Mouse (Mus musculus) kidney, postnatal 0 days (tissue): ENCODE data around the gene Rnf220. TPM values are rescaled to one million over a fixed set of nuclear protein-coding genes. Genes with fewer than 3 reads are reported as not detected.

Source experiments
- ATAC-seq: fragments of 200-750 bp; cut with Nextera tagmentation; replicated peaks from 2 replicates; pipeline ENCODE4 v1.8.0; 2017; ENCODE audit warnings: low read depth, moderate number of reproducible peaks, moderate TSS enrichment, moderate library complexity; ENCODE audit not compliant: low FRiP score
- DNase-seq: peaks from one replicate; pipeline ENCODE4 v3.0.0-alpha.2; 2016; ENCODE audit warnings: low spot score
- H3K27ac ChIP-seq: fragments of 300-500 bp; sonication (generic); 2 replicates; pipeline ENCODE4 v1.5.1; 2014; ENCODE audit warnings: mild to moderate bottlenecking
- H3K27me3 ChIP-seq: fragments of 300-500 bp; sonication (generic); 2 replicates; pipeline ENCODE4 v1.6.1; 2014; ENCODE audit warnings: low read length, mixed read lengths; ENCODE audit not compliant: insufficient read depth
- H3K36me3 ChIP-seq: fragments of 300-500 bp; sonication (generic); 2 replicates; pipeline ENCODE4 v1.6.1; 2014; ENCODE audit warnings: low read length, mixed read lengths; ENCODE audit not compliant: insufficient read depth
- H3K4me1 ChIP-seq: fragments of 300-500 bp; sonication (generic); replicated peaks from 2 replicates; pipeline ENCODE4 v1.6.1; 2014; ENCODE audit warnings: antibody characterized with exemption, low read length, mixed read lengths; ENCODE audit not compliant: insufficient read depth
- H3K4me2 ChIP-seq: fragments of 300-500 bp; sonication (generic); 2 replicates; pipeline ENCODE4 v1.6.1; 2014; ENCODE audit warnings: mild to moderate bottlenecking, low read length, moderate library complexity, mixed read lengths
- H3K4me3 ChIP-seq: fragments of 300-500 bp; sonication (generic); replicated peaks from 2 replicates; pipeline ENCODE4 v1.5.1; 2014; ENCODE audit warnings: low read depth, low read length
- H3K9ac ChIP-seq: fragments of 300-500 bp; sonication (generic); 2 replicates; pipeline ENCODE4 v1.6.1; 2014; ENCODE audit warnings: low read depth, low read length
- H3K9me3 ChIP-seq: fragments of 300-500 bp; sonication (generic); replicated peaks from 2 replicates; pipeline ENCODE4 v1.6.1; 2016; ENCODE audit warnings: low read length, inconsistent platforms, mixed read lengths
- CTCF ChIP-seq: IDR thresholded peaks from 2 replicates; pipeline ENCODE4 v1.5.1; 2016; ENCODE audit warnings: antibody characterized with exemption, low read depth, mild to moderate bottlenecking, moderate library complexity
- WGBS: fragments of 180-500 bp; shearing (Covaris S2); extraction: QIAGEN DNeasy Blood & Tissue Kit; methylation state at CpG from one replicate; pipeline ENCODE4 v1.1.7; 2014; 5-methylcytosine and 5-hydroxymethylcytosine counted together
- polyA plus RNA-seq: library from polyadenylated mRNA; unstranded; fragments of >200 nt; fragmentation: Nextera tagmentation; extraction: Ambion mirVana; gene quantifications from 2 replicates; pipeline ENCODE4 v1.2.1, GENCODE M21; 2015

Gene Rnf220
- polyA plus RNA-seq, 1 experiment from 2014 or later = 62.1 TPM

DNA sequence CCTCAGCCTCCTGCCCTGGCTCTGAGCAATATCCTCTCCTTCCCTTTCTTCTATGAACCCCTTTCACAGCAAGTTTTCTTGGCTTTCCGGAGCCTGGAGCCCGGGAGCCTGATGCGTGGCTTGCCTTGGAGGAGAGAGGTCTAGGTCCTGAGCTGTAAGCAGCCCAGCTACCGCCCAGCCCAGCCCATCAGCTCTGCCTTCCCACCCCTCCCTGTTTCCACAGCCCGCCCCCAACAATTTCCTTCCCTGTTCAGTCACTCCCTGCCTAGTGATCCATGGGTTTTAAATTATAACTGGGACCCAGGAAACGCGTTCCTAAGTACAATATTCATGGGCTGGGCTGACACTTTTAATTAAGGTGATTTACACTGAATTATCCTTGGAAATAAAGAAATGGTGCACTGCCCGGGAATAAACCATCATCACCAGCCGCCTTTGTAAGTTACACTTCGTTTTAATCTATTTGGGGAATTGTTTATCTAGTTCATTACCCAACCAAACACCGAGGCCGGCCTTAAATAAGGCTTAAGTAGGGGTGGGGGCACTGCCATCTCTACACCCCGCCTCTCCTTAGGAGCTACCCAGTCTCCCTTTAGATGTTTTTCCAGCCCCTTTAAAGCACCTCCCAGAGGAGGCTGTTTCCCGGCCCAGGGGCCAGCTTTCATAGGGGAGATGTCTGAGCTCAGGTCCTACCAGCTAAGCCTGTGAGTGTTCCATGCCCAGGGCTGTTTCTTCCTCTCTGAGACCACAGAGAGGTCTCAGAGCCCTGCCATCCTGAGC is 194.6 kb downstream of the Rnf220 start:
- WGBS = 7% methylated on average over 14 of the region's 14 CpGs
- peak; percentile 20; the same call in 1 of the 2 replicates for ATAC-seq

GRCm38 (mm10) chr4:117299921-117300320 is 196.9 kb downstream of the Rnf220 start:
- no peak for TF ChIP-seq CTCF
- Histone ChIP-seq H3K27me3 (peaks cover 32% of the 10 kb centered on the region), H3K36me3 (no peaks in the 10 kb centered on the region), H3K9ac (0 out of 2 replicates have a peak overlapping the region, but pooled peaks have one; percentile 13), H3K27ac (no peak overlapping the region), H3K4me2 (no peak overlapping the region), H3K9me3 (no peaks in the 10 kb centered on the region), H3K4me3 (no peak overlapping the region), H3K4me1 (peaks cover 18% of the 10 kb centered on the region)
- ATAC-seq (peak; percentile 26; the same call in 1 of the 2 replicates), DNase-seq (no peak)
- 30% methylated on average over 10 of the region's 10 CpGs for WGBS

More for the DNA sequence above, 194.6 kb downstream of the Rnf220 start:
- H3K4me1 ChIP-seq = peaks cover 18% of the 10 kb centered on the region
- TF ChIP-seq CTCF = no peak
- peak; percentile 78 for DNase-seq
- no peak overlapping the region for H3K9ac ChIP-seq
- H3K36me3 ChIP-seq = no peaks in the 10 kb centered on the region
- no peak overlapping the region for H3K4me3 ChIP-seq
- H3K27me3 ChIP-seq = peaks cover 41% of the 10 kb centered on the region
- H3K4me2 ChIP-seq = no peak overlapping the region
- H3K9me3 ChIP-seq = no peaks in the 10 kb centered on the region
- no peak overlapping the region for H3K27ac ChIP-seq

DNA sequence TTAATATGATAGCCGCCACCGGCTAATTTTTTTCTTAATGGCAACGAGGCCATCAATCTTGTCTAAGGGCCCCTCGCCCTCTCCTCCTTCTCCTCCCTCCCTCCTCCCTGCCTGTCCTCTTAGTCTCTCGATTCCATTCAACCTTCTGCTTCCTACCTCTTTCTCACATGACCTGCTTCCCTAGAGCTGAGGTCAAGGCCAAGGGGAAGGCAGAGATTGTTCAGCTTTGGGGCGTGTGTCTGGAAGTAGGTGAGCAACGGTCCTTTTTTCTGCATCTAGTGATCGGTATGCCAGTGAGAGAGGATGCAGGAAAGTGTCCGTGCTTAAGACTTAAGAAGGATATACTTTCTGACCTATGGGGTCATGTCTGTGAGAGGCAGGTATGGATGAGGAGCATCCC is 199.0 kb downstream of the Rnf220 start:
- peaks cover 16% of the 10 kb centered on the region for H3K27me3 ChIP-seq
- H3K4me1 ChIP-seq = 0 out of 2 replicates have a peak, but pooled peaks cover 9% of the 10 kb centered on the region
- no peak overlapping the region for H3K9ac ChIP-seq
- no peaks in the 10 kb centered on the region for H3K9me3 ChIP-seq
- WGBS = 45% methylated on average over 9 of the region's 9 CpGs
- no peak for TF ChIP-seq CTCF
- H3K36me3 ChIP-seq = no peaks in the 10 kb centered on the region
- H3K4me2 ChIP-seq = no peak overlapping the region
- DNase-seq (no peak), ATAC-seq (no peak)
- H3K27ac ChIP-seq = no peak overlapping the region
- H3K4me3 ChIP-seq = no peak overlapping the region

- Histone ChIP-seq H3K27ac (no peak overlapping the region), H3K9me3 (no peaks in the 10 kb centered on the region), H3K4me2 (no peak overlapping the region), H3K4me1 (0 out of 2 replicates have a peak, but pooled peaks cover 2% of the 10 kb centered on the region), H3K27me3 (peaks cover 15% of the 10 kb centered on the region), H3K4me3 (no peak overlapping the region), H3K9ac (no peak overlapping the region), H3K36me3 (no peaks in the 10 kb centered on the region)
- DNase-seq = no peak
- 74% methylated on average over 19 of the region's 19 CpGs for WGBS
- TF ChIP-seq CTCF = no peak
- no peak for ATAC-seq
These were observed 199.8 kb downstream of the Rnf220 start for GRCm38 (mm10) chr4:117296849-117297593.

DNA sequence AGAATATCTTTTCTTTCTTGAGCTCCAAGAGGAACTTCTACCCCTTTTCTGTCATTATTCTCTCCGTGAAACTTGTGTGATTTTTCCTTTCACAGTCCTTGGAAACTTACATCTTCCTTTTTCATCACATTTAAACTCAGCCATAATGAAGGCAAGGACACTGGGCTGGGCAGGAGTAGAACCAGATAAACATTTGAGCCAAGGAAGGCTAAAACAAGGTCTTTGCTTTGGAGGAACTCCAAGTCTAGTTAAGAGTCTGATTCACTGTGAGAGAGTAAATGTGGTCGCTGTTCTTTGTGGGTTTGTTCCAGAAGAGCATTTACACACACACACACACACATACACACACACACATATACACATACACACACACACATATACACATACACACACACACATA is 205.2 kb downstream of the Rnf220 start:
- 87% methylated on average over 2 of the region's 2 CpGs for WGBS
- DNase-seq = no peak
- no peak for ATAC-seq
- Histone ChIP-seq H3K4me3 (no peak overlapping the region), H3K4me2 (no peak overlapping the region), H3K27me3 (peaks cover 6% of the 10 kb centered on the region; the same call in 1 of the 2 replicates), H3K4me1 (no peaks in the 10 kb centered on the region), H3K36me3 (peaks cover 6% of the 10 kb centered on the region), H3K27ac (no peak overlapping the region), H3K9ac (no peak overlapping the region), H3K9me3 (no peaks in the 10 kb centered on the region)
- TF ChIP-seq CTCF = no peak
